Mouse (Mus musculus) heart, postnatal 25 days (tissue): ENCODE measurements around the gene Frmd6. TPM values are rescaled to one million over a fixed set of nuclear protein-coding genes. Genes with fewer than 3 reads are reported as not detected.

Source experiments
- DNase-seq: peaks from one replicate; pipeline ENCODE4 v3.0.0; 2022; ENCODE audit warnings: low spot score
- intact Hi-C: fragments of 180-260 bp; cut with DNase I; formaldehyde crosslinking; loops from one replicate; pipeline ENCODE4 v1.15.1; 2025
- total RNA-seq, 2 experiments: library from RNA; stranded (reverse); gene quantifications; 2 replicates each; pipeline ENCODE4 v1.2.3; 2021

Gene Frmd6
- 10 to 100 TPM; 38.5 to 43.3 TPM for total RNA-seq

DNA sequence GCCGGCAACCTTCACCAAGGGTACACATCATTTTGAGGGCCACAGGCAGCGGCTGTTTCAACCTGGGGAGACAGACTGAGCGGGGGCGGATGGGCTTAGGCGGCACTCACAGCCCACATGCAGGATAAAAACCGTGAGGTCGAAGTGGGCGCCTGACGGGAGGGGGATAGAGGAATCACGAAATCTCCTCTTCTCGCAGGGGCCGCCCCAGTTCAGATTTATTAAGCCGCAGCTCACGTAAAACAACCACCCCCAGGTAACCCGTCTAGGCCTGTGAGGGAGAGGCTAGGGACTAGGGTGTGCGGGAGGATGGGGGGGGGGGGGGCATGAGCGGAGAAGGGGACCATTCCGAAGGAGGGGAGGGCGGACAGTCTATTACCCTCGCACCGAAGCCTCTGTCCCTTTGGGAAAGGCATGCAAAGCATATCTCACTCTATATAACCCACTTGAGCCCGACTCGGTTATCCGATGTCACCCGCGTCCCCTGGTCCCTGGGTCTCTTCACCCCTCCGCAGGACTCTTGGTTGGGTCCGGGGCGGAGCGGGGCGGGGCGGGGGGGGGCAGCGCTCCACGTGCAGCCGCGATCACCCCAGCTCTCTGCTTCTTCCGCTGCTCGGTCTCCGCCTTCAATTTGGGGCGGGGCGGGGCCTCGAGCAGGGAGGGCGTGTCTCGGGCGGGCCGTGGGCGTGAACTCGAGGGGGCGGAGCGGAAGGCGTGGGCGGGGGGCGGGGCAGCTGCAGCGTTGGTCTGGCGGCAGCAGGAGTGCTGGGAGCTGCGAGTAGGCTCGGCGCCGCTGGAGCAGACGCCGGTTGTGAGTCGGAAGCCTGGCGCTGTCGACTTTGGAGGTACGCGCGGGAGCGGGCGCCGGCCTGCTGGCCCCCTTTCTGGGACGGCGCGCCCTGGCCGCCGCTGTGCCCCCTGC, at the start of gene Frmd6:
Frmd6 (plus strand) TSS at position 786 of the 922 bp plus-strand sequence.
- intact Hi-C loops, result loop anchor here (1.0 to 5.0 kb wide), 4 partner anchors 42 to 330 kb away; no protein-coding TSS in a partner anchor
- peak; percentile 90 for DNase-seq

DNA sequence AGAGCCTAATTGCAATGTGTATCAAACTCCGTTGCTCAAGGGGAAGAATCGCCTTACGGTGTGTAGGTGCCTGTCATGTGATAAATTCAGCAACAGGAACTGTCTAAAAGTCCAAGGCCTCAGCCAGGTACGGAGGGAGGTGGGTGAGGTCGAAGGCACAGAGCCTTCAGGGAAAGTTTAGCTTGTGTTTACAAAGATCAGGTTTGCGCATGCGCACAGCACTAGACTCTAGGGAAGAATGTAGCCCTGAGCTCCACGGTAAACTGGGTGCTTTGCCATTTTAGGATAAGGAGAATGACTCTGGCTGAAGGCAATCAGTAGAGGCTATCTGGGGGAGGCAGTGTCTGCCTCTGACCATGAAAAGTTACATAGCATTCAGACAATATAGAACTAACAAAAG, 49.7 kb upstream of the Frmd6 start:
- DNase-seq, result no peak
- intact Hi-C loops, result no loop called here

DNA sequence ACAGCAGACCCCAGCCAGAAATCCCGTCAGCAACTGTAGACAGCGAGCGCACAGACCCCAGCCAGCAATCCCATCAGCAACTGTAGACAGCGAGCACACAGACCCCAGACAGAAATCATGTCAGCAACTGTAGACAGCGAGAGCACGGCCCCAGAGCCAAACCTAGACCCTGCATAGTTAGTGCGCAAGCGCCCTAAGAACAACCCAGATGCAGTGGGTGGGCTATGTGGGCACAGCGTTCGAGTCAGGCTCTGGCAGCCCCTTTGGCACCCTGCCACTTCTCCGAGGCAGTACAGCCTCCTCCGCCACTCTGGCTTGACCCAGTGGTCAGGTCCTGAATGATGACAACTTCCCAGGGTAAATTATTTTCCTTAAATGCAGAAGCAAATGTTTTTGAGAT, 48.6 kb upstream of the Frmd6 start:
- intact Hi-C loops, result no loop called here
- no peak for DNase-seq

DNA sequence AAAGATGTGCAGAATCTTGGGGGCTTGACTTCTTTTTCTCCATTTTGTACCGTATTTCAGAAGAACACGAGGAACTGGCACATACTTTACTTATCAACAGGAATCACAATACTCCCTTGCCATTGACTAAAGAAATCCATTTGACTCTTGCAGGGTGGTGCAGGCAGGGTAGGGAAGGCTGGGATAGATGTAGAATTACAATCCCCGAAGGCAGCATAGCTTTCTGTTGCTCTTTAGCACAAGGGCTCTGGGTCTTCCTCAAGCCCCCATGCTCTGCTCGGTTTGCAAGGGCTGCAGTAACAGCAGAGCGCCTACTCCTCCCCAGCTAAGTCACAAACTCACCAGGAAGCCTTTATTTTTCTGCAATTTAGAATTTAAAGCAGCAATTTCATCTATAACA, 47.8 kb upstream of the Frmd6 start:
- no peak for DNase-seq
- intact Hi-C loops, result no loop called here

DNA sequence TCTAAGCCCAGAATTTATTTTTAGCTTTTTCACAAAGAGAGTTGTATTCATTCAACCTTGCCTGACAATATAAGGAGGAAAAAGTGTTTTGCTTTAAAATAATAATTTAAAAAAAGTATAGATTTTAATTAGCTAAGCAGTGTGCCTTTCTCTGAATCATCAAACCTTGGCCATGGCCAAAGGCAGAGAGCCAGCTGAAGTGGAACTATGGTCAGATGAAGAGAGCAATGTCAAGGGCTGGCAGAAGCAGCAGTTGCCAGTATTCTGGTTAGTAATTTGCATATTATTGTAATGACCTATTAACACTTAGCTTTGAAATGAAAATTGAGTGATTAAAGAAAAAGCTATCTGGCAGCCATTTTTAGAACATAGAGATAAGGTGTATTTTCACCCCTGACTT, 47.4 kb upstream of the Frmd6 start:
- DNase-seq, result no peak
- intact Hi-C loops, result no loop called here

DNA sequence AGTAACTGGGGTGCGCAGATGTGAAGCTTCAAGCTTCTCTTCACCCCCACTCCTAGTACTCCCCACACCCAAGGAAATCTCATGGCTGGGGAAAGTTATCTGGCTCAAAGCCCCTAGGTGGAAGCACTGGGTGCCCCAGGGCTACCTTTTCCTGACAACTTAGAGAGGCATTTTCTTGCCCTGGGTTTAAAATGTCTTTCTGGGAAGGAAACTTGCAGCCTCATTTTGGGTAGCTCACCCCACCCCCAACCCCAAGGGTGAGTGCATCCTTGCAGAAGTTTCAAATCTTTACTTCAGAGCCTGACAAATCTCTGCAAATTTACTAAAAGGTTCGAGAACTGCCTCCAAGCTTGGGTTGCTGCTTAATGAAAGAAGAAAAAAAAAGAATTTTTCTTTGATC, 47.0 kb upstream of the Frmd6 start:
- intact Hi-C loops, result no loop called here
- DNase-seq, result no peak

DNA sequence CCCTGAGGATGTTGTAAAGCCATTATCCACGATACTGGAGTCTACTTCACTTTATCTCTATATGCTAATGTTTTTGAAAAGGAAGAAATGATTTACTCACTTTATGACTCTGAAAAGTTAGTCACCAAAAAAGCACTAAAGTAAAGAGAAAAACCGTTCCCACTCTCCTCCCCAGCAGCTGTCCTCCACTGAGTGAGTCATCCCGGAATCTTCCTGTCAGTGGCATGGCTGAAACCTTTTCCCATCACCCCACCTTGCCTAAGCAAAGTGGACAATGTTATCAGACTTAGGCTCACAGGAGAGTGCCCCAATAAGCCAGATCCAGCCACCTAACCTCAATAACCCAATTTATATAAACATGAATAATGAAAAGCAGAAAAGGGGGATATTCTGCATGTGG, 46.6 kb upstream of the Frmd6 start:
- no peak for DNase-seq
- intact Hi-C loops, result no loop called here

DNA sequence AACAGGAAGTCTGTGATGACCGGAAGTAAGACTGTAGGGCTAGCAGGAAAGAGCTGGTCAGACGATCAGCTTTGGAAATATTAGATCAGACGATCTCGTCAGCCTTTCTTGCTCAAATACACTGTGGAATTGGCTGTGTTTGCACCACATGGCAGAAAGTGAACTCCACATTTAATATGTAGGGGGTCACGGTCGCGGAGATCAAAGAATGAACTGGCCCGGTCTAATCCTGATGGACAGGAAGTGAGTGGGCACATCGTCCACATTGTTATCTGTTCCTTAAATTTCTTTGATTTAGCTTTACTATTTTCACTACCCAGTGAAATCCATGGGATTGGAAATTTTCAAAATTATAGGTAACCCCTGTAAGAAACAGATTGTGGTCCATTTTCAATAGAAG, 42.3 kb upstream of the Frmd6 start:
- intact Hi-C loops, result no loop called here
- DNase-seq, result no peak

DNA sequence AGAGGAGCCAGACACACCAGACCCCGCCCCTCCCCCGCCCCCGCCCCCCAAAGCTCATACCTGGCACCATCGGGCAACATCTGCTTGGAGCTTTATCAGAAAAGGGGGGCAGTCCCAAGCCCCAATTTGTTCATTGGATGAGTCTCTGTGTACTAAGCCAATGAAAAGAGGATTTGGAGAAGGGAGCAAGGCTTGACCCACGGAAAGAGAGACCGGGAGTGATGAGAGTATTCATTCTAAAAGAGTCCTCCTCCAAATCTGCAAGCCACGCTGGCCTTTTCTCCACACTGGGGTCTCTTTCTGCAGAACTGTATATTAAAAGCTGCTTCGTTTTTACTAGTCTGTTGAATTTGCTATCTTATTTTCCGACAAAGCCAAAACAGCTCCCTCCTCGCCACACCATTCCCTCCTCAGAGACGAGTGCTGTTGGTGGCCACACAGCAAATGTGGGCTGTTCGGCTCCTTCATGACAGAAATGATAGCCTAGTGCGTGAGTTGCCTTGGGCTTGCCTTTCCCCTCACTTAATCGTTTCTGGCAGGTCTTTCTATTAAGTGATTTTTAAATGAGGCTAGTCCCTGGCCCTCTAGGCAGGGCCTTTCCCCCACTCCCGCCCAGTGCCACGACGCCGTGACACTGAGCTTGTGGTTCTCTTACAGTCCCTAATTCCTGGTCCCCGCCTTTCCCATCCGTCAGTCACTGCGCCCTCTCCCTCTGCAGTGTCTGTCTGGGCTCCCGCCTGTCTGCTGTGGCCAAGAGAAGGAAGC, 41.7 kb upstream of the Frmd6 start:
- DNase-seq, result no peak
- intact Hi-C loops, result no loop called here

DNA sequence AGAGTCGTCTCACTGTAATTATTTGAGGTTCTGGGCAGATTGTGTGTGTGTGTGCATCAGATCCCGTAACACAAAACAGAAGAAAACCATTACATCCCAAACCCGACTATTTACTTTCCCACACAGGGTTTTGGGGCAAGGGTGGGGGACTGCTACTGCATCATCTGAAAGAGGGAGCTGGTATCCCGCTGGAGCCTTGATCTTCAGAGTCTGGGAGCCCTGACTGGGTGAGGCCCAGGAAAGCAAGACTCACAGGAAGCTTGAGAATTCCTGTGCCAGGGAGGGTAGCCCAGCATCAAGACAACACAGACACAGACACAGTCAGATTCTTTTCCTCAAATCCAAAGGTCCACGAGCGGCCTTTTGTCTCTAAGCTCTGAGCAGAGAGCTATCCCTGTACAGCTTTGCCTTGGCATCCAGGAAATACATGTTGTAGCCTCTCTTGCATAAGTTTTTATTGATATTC, 41.0 kb upstream of the Frmd6 start:
- no peak for DNase-seq
- intact Hi-C loops, result no loop called here

DNA sequence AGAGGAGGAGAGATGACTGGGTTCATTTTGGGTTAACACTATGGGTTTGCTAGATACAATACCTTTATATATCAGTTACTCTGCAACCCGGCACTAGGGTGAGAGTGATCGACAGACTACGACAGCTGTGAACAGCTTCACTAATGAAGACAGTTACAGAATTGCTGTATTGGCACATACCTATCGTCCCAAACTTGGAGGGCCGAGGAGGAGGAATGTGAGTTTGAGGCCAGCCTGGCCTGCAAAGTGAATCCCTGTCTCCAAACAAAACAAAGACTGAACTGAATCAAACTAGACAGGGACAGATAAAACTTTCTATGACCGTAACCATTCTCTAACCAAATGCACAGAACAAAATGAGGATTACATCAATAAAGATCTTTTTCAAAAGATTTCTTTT, 36.0 kb upstream of the Frmd6 start:
- intact Hi-C loops, result no loop called here

DNA sequence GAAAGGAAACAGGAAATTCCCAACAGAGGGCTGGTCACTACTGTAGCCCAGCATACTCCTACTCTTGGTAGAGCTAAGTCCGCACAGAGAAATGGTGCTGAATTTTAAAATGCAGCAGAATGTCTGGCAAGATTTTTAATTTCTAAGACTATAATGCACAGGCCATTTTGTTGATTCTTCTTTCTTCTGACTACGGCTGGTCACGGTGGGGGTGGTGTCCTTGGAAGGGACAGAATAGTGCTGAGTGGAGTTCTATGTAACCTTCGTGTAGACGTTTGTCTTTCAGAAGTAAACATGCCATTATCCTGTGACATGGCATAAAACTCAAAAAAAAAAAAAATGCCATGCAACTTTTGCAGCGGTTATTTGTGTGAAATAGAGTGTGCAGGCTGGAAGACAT, 32.0 kb upstream of the Frmd6 start:
- intact Hi-C loops, result no loop called here
- no peak for DNase-seq

More for the DNA sequence above, 36.0 kb upstream of the Frmd6 start:
- no peak for DNase-seq

DNA sequence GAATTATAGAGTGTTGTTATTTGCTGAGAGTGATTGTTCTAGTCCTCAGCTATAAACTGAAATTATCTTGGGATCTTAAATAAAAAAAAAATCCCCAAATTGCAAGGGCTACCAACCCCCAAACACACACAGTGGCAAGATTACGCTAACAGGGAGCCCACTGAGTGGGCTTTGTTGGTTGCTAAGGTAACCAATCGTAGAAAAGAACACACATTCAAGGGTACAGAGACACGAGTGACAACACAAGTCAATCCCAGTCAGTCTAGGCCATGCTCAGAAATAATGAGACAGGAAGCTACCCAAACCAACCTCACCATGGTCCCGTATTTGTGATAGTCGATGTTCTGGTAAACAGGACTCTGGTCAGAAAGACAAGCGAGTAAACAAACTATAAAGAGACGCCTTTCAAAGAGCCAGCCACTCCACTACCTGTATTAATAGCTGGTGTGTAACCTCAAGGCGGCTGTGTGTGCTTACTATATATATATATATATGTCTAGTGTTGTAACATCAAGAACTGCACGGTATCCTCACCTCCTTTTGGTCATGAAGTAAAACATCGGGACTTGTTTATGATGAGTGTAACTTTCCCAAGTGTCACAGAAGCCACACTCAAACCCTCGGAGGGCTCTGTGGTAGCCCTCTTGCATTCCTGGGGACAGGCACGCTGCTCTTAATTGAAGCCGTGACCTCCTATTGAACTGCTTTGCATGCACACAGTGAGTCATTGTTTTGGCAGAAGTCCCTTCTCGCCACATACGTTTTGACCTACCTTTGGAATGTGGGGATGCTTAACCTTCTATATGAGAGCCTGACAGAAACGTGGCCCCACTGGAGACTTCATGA, 30.5 kb upstream of the Frmd6 start:
- no peak for DNase-seq
- intact Hi-C loops, result no loop called here

DNA sequence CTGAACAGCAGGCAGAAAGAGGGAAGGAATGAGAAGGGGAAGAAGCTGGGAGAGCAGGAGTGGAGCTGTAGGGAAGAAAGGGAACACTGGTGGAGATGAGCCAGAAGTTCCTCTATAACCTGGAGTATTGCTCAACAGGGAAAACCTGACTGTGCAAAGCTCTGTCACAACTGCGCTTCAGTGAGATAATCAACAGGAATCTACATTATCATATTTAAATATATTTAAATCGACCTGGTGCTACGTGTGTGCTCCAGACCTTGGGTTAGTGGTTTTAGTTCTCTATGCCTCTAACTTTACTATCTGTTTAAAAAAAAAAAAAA, 30.0 kb upstream of the Frmd6 start:
- intact Hi-C loops, result no loop called here
- no peak for DNase-seq

DNA sequence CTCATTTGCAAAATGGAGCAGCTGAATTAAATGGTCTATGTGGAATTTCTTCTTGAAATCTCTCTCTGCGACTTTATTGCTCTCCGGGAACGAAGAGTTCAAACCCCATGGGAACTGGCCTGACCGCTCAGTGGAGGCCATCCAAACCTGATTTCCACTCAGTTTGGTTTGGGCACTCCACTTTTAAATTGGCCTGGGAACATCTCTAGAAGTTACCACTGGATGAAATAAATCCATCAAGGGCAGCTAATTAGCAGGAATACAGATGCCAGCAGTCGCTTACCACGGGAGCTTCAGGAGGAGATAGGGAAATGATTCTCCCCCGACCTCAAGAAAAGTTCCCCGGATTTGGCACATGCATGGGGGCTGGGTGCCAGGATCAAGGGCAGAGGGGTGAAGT, 26.8 kb upstream of the Frmd6 start:
- no peak for DNase-seq
- intact Hi-C loops, result no loop called here

DNA sequence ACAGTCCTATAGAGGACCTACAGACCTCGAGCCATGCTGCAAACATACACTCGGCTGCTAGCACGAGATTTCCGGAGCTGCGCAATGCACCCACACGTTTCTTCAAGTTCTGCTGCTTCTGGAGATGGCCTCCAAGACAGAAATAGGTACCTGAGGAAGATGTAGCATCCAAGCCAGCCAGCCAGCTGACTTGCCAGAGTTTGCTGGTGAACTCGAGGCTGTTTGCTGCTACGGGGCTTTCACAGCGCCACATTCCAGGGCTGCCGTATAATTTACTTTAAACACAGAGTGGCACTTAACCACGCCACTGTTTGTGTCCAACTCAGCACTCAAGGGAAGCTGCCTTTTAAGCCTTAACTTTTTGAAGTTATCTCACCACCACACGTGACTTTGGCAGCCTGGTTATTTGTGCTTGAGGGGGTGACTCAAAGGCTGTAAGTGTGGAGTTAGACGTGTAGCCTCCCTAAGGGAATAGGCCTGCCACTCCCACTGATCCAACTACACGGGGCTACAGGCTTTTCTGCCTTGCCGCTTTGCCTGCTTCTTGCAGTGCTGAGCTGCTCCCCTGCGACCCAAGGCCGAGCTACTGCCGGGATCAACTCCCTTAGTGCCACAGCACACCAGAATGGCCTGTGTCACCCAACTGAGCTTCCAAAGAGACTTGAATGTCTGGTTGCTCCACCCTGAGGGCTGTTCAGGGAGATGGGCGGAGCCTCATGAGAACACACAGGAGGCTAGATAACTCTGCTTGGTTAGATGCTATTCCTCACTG, 25.9 kb upstream of the Frmd6 start:
- DNase-seq, result no peak
- intact Hi-C loops, result no loop called here

DNA sequence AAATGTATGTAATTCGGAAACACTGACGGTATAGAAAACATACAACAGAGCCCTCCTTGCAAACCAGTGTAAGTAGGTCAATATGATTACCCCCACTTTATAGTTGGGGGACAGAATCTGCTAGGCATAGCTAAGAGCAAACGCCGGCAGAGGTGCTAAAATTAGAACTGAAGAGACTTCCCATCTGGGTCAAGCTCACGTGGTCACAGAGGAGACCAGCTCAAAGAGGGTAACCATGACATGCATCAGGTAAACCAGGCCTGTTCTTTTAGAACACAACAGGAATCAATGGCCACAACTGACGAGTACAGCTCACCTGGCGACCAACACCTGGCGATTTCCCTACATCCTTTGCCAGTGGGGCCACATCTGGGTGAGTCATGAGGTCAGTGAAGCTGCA, 25.2 kb upstream of the Frmd6 start:
- intact Hi-C loops, result no loop called here
- no peak for DNase-seq

DNA sequence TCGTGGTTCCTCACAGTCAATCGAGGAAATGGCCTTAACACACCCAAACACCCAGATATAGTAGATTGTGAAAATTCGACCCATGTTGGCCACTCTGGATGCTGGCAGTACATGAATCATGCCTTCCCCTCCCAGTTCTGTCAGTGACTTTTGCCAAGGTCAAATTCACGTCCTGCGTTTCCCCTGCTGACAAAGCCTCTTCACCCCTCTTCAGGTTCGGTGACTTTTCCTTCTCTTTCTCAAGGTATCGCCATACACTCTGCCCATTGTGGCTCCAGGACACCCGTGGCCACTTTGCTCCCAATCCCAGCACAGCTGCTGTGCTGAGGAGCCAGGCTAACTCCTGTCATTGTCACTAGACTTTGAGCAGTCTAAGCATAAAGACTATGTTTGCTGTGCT, 24.0 kb upstream of the Frmd6 start:
- no peak for DNase-seq
- intact Hi-C loops, result no loop called here

DNA sequence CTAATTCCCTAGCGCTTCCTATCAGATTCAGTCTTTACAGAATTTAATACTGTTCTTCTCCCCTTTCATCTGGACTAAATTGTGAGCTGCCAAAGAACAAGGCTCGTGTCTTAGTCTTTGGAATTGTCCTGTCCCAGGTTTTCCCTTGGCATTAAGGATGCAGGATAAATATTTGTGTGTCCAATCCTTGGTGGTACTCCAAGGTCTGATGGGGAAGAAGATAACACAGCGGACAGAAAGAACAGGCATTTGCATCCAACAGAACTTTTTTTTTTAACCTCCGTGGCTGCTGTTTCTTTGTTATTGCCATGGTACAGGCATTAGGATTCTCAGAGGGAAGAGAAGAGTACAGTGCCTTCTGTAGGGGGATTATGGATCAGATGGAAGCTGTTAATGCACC, 21.8 kb upstream of the Frmd6 start:
- no peak for DNase-seq
- intact Hi-C loops, result no loop called here

DNA sequence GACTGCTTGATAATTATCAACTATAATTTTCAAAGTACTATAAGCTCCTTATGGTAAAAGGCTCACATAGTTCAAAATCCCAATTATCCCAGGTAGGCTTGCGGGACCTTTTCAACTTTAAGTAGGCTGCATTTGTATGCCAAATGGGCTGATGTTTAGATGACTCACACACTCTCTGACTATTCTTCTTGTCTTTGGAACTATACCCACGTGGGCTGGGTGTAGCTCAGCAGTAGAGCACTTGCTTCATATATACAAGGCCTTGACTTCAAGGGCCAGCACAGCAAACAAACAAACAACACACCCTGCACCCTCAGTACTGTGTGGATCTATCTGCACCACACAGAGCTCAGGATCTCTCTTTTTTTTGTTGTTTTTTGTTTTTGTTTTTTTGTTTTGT, 20.3 kb upstream of the Frmd6 start:
- intact Hi-C loops, result no loop called here
- DNase-seq, result no peak
